Mouse (Mus musculus) hindbrain, embryonic 16.5 days (tissue): ENCODE data around the gene Olfr231. TPM values are rescaled to one million over a fixed set of nuclear protein-coding genes. Genes with fewer than 3 reads are reported as not detected.

ENCODE experiments used
- ATAC-seq: fragments of 200-750 bp; cut with Nextera tagmentation; 2 replicates; pipeline ENCODE4 v1.8.0; 2017; ENCODE audit warnings: moderate TSS enrichment, moderate library complexity
- H3K27ac ChIP-seq: fragments of 300-500 bp; sonication (generic); 2 replicates; pipeline ENCODE4 v1.5.1; 2014; ENCODE audit warnings: low read depth, mild to moderate bottlenecking, control low read depth, low read length, moderate library complexity
- H3K27me3 ChIP-seq: fragments of 300-500 bp; sonication (generic); replicated peaks from 2 replicates; pipeline ENCODE4 v1.6.1; 2014; ENCODE audit warnings: low read length; ENCODE audit not compliant: control insufficient read depth, insufficient read depth
- H3K36me3 ChIP-seq: fragments of 300-500 bp; sonication (generic); 2 replicates; pipeline ENCODE4 v1.6.1; 2014; ENCODE audit warnings: mild to moderate bottlenecking, low read length, moderate library complexity, mixed read lengths; ENCODE audit not compliant: control insufficient read depth, insufficient read depth
- H3K4me1 ChIP-seq: fragments of 300-500 bp; sonication (generic); 2 replicates; pipeline ENCODE4 v1.6.1; 2014; ENCODE audit warnings: low read depth, low read length; ENCODE audit not compliant: control insufficient read depth, insufficient read depth
- H3K4me2 ChIP-seq: fragments of 300-500 bp; sonication (generic); 2 replicates; pipeline ENCODE4 v1.6.1; 2014; ENCODE audit warnings: mild to moderate bottlenecking, low read length, control low read depth, moderate library complexity
- H3K4me3 ChIP-seq: fragments of 300-500 bp; sonication (generic); 2 replicates; pipeline ENCODE4 v1.5.1; 2014; ENCODE audit warnings: mild to moderate bottlenecking, low read length, control low read depth, moderate library complexity
- H3K9ac ChIP-seq: fragments of 300-500 bp; sonication (generic); 2 replicates; pipeline ENCODE4 v1.6.1; 2014; ENCODE audit warnings: low read depth, mild to moderate bottlenecking, control low read depth, low read length, moderate library complexity
- H3K9me3 ChIP-seq: fragments of 300-500 bp; sonication (generic); 2 replicates; pipeline ENCODE4 v1.6.1; 2014; ENCODE audit warnings: mild to moderate bottlenecking, low read length, moderate library complexity; ENCODE audit not compliant: control insufficient read depth
- WGBS: fragments of 180-500 bp; shearing (Covaris S2); extraction: QIAGEN DNeasy Blood & Tissue Kit; methylation state at CpG from one replicate; pipeline ENCODE4 v1.1.7; 2014; 5-methylcytosine and 5-hydroxymethylcytosine counted together
- polyA plus RNA-seq: library from polyadenylated mRNA; unstranded; fragments of >200 nt; fragmentation: Nextera tagmentation; extraction: Ambion mirVana; gene quantifications from 2 replicates; pipeline ENCODE4 v1.2.1, GENCODE M21; 2015

Gene Olfr231
- not detected in 2 replicates for polyA plus RNA-seq

- no peak within 1 kb of the TSS for H3K27ac ChIP-seq
- no peak within 1 kb of the TSS for H3K4me2 ChIP-seq
- H3K36me3 ChIP-seq, result no peaks in the 10 kb centered on the region
- ATAC-seq, result no peak
- no peak within 1 kb of the TSS for H3K9ac ChIP-seq
- no peak within 1 kb of the TSS for H3K4me3 ChIP-seq
- H3K4me1 ChIP-seq, result no peaks in the 10 kb centered on the region
- H3K9me3 ChIP-seq, result no peaks in the 10 kb centered on the region
- 44% methylated on average over 2 of the region's 2 CpGs for WGBS
- no peaks in the 10 kb centered on the region for H3K27me3 ChIP-seq
Measured at GRCm38 (mm10) chr1:174121062-174121461, at the start of gene Olfr231. Gene Olfr231, minus strand, starts transcription at chr1:174121162.

- no peak overlapping the region for H3K4me3 ChIP-seq
- H3K4me1 ChIP-seq, result no peaks in the 10 kb centered on the region
- no peaks in the 10 kb centered on the region for H3K9me3 ChIP-seq
- no peak overlapping the region for H3K9ac ChIP-seq
- ATAC-seq, result no peak
- H3K27ac ChIP-seq, result no peak overlapping the region
- H3K4me2 ChIP-seq, result no peak overlapping the region
- no peaks in the 10 kb centered on the region for H3K36me3 ChIP-seq
- no peaks in the 10 kb centered on the region for H3K27me3 ChIP-seq
Measured at GRCm38 (mm10) chr1:174169024-174169423, 48.1 kb upstream of the Olfr231 start.

GRCm38 (mm10) chr1:174159095-174159494 is 38.1 kb upstream of the Olfr231 start:
- no peak overlapping the region for H3K4me2 ChIP-seq
- no peak for ATAC-seq
- 95% methylated on average over 10 of the region's 10 CpGs for WGBS
- no peak overlapping the region for H3K4me3 ChIP-seq
- no peaks in the 10 kb centered on the region for H3K4me1 ChIP-seq
- no peak overlapping the region for H3K27ac ChIP-seq
- no peaks in the 10 kb centered on the region for H3K36me3 ChIP-seq
- H3K9me3 ChIP-seq, result no peaks in the 10 kb centered on the region
- H3K9ac ChIP-seq, result no peak overlapping the region
- H3K27me3 ChIP-seq, result no peaks in the 10 kb centered on the region

- Histone ChIP-seq H3K9me3 (no peaks in the 10 kb centered on the region), H3K4me1 (no peaks in the 10 kb centered on the region), H3K4me3 (no peak overlapping the region), H3K9ac (no peak overlapping the region), H3K27me3 (no peaks in the 10 kb centered on the region), H3K36me3 (no peaks in the 10 kb centered on the region), H3K4me2 (no peak overlapping the region), H3K27ac (no peak overlapping the region)
- no peak for ATAC-seq
- 87% methylated on average over 1 of the region's 1 CpGs for WGBS
Measured at GRCm38 (mm10) chr1:174158512-174158911, 37.5 kb upstream of the Olfr231 start.

- no peak overlapping the region for H3K9ac ChIP-seq
- H3K4me3 ChIP-seq, result no peak overlapping the region
- ATAC-seq, result no peak
- H3K9me3 ChIP-seq, result no peaks in the 10 kb centered on the region
- WGBS, result 91% methylated on average over 3 of the region's 3 CpGs
- H3K4me2 ChIP-seq, result no peak overlapping the region
- no peaks in the 10 kb centered on the region for H3K36me3 ChIP-seq
- no peaks in the 10 kb centered on the region for H3K4me1 ChIP-seq
- no peaks in the 10 kb centered on the region for H3K27me3 ChIP-seq
- no peak overlapping the region for H3K27ac ChIP-seq
Measured at GRCm38 (mm10) chr1:174157622-174158021, 36.7 kb upstream of the Olfr231 start.

GRCm38 (mm10) chr1:174155333-174155732 is 34.4 kb upstream of the Olfr231 start, which contains the start of gene Olfr420:
Gene Olfr420, plus strand, starts transcription at chr1:174155633.
- 82% methylated on average over 1 of the region's 1 CpGs for WGBS
- Histone ChIP-seq H3K27me3 (no peaks in the 10 kb centered on the region), H3K27ac (no peak within 1 kb of the TSS)

GRCm38 (mm10) chr1:174149289-174149688 is 28.3 kb upstream of the Olfr231 start:
- ATAC-seq, result no peak
- Histone ChIP-seq H3K9me3 (no peaks in the 10 kb centered on the region), H3K36me3 (no peaks in the 10 kb centered on the region), H3K9ac (no peak overlapping the region), H3K4me2 (no peak overlapping the region), H3K27me3 (no peaks in the 10 kb centered on the region), H3K4me3 (no peak overlapping the region), H3K27ac (no peak overlapping the region), H3K4me1 (no peaks in the 10 kb centered on the region)
- 81% methylated on average over 2 of the region's 2 CpGs for WGBS

More at GRCm38 (mm10) chr1:174155333-174155732, 34.4 kb upstream of the Olfr231 start, which contains the start of gene Olfr420:
- H3K9me3 ChIP-seq, result no peaks in the 10 kb centered on the region
- no peak for ATAC-seq
- no peaks in the 10 kb centered on the region for H3K36me3 ChIP-seq
- H3K4me2 ChIP-seq, result no peak within 1 kb of the TSS
- H3K4me1 ChIP-seq, result no peaks in the 10 kb centered on the region
- no peak within 1 kb of the TSS for H3K9ac ChIP-seq
- H3K4me3 ChIP-seq, result no peak within 1 kb of the TSS

- 74% methylated on average over 1 of the region's 1 CpGs for WGBS
- ATAC-seq, result no peak
- H3K4me1 ChIP-seq, result no peaks in the 10 kb centered on the region
- H3K9ac ChIP-seq, result no peak overlapping the region
- no peak overlapping the region for H3K4me2 ChIP-seq
- no peaks in the 10 kb centered on the region for H3K36me3 ChIP-seq
- no peaks in the 10 kb centered on the region for H3K9me3 ChIP-seq
- no peaks in the 10 kb centered on the region for H3K27me3 ChIP-seq
- no peak overlapping the region for H3K27ac ChIP-seq
- no peak overlapping the region for H3K4me3 ChIP-seq
Measured at GRCm38 (mm10) chr1:174146696-174147095, 25.7 kb upstream of the Olfr231 start.

GRCm38 (mm10) chr1:174141384-174141783 is 20.4 kb upstream of the Olfr231 start:
- H3K4me3 ChIP-seq, result no peak overlapping the region
- WGBS, result 81% methylated on average over 2 of the region's 2 CpGs
- no peaks in the 10 kb centered on the region for H3K4me1 ChIP-seq
- H3K36me3 ChIP-seq, result no peaks in the 10 kb centered on the region
- H3K27ac ChIP-seq, result no peak overlapping the region
- no peaks in the 10 kb centered on the region for H3K9me3 ChIP-seq
- no peak for ATAC-seq
- no peaks in the 10 kb centered on the region for H3K27me3 ChIP-seq
- H3K9ac ChIP-seq, result no peak overlapping the region
- no peak overlapping the region for H3K4me2 ChIP-seq

GRCm38 (mm10) chr1:174131999-174132398 is 11.0 kb upstream of the Olfr231 start:
- no peak for ATAC-seq
- Histone ChIP-seq H3K9ac (no peak overlapping the region), H3K4me1 (no peaks in the 10 kb centered on the region), H3K27me3 (no peaks in the 10 kb centered on the region), H3K9me3 (no peaks in the 10 kb centered on the region), H3K36me3 (no peaks in the 10 kb centered on the region), H3K4me3 (no peak overlapping the region), H3K27ac (no peak overlapping the region), H3K4me2 (no peak overlapping the region)
- WGBS, result 73% methylated on average over 3 of the region's 3 CpGs
